Mouse (Mus musculus): ENCODE results near the gene Ccdc86. TPM values are rescaled to one million over a fixed set of nuclear protein-coding genes. Genes with fewer than 3 reads are reported as not detected.

Ccdc86 gene
- polyA plus RNA-seq, 1 experiment from 2014 or later: 11.0 TPM

GRCm38 (mm10) chr19:10973187-10973586, 24.1 kb upstream of the Ccdc86 start:
- Histone ChIP-seq H3K4me1 (replicated peaks; ENCODE audit: control insufficient read depth, insufficient read depth, low read length) (peaks cover 9% of the 10 kb centered on the region; the same call in 1 of the 2 replicates), H3K36me3 (ENCODE audit: control insufficient read depth, insufficient read depth) (peaks cover 3% of the 10 kb centered on the region; the same call in 1 of the 2 replicates), H3K4me3 (ENCODE audit: low read depth, low read length) (no peak overlapping the region), H3K4me2 (replicated peaks; ENCODE audit: low read depth) (peak overlapping the region; percentile 57), H3K27me3 (replicated peaks; ENCODE audit: control insufficient read depth, insufficient read depth, low read length) (no peaks in the 10 kb centered on the region), H3K9ac (ENCODE audit: low read depth, low read length) (peak overlapping the region; percentile 12; the same call in 1 of the 2 replicates), H3K9me3 (ENCODE audit: control insufficient read depth) (no peaks in the 10 kb centered on the region), H3K27ac (ENCODE audit: low read depth, low read length) (peak overlapping the region; percentile 94)
- 67% methylated on average over 2 of the region's 2 CpGs for WGBS
- no peak for ATAC-seq
- no peak for TF ChIP-seq CTCF (IDR thresholded peaks at IDR 0.05; ENCODE audit: low read depth)

DNA sequence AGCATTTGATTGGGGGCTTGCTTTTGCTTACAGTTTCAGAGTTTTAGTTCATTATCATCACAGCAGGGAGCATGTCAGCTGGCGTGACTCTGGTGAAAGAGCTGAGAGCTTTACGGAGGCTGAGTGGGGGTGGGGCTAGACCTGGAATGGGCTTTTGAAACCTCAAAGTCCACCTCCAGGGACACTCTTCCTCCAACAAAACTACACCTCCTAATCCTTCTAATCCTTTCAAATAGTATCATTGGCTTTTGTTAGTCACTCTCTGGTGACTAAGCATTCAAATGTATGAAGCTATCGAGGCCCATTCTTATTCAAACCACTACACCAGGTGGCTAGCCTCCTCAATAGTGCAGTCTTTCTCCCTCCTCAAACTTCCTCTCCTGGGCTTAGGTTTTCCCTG, 23.6 kb upstream of the Ccdc86 start:
- Histone ChIP-seq H3K27me3 (replicated peaks; ENCODE audit: control insufficient read depth, insufficient read depth, low read length) (no peaks in the 10 kb centered on the region), H3K36me3 (ENCODE audit: control insufficient read depth, insufficient read depth) (peaks cover 9% of the 10 kb centered on the region), H3K4me3 (ENCODE audit: low read depth, low read length) (no peak overlapping the region), H3K9ac (ENCODE audit: low read depth, low read length) (no peak overlapping the region; the same call in 1 of the 2 replicates), H3K9me3 (ENCODE audit: control insufficient read depth) (no peaks in the 10 kb centered on the region), H3K4me1 (replicated peaks; ENCODE audit: control insufficient read depth, insufficient read depth, low read length) (peaks cover 9% of the 10 kb centered on the region; the same call in 1 of the 2 replicates), H3K27ac (ENCODE audit: low read depth, low read length) (peak overlapping the region; percentile 94), H3K4me2 (replicated peaks; ENCODE audit: low read depth) (peak overlapping the region; percentile 57)
- 57% methylated on average over 3 of the region's 3 CpGs for WGBS
- ATAC-seq: no peak
- TF ChIP-seq CTCF (IDR thresholded peaks at IDR 0.05; ENCODE audit: low read depth): no peak

GRCm38 (mm10) chr19:10970457-10970856, 21.4 kb upstream of the Ccdc86 start:
- no peak for TF ChIP-seq CTCF (IDR thresholded peaks at IDR 0.05; ENCODE audit: low read depth)
- peak overlapping the region; percentile 94 for H3K27ac ChIP-seq (ENCODE audit: low read depth, low read length)
- no peaks in the 10 kb centered on the region for H3K27me3 ChIP-seq (replicated peaks; ENCODE audit: control insufficient read depth, insufficient read depth, low read length)
- no peak overlapping the region; the same call in 1 of the 2 replicates for H3K4me2 ChIP-seq (replicated peaks; ENCODE audit: low read depth)
- H3K4me3 ChIP-seq (ENCODE audit: low read depth, low read length): no peak overlapping the region
- no peak overlapping the region for H3K9ac ChIP-seq (ENCODE audit: low read depth, low read length)
- WGBS: 27% methylated on average over 3 of the region's 3 CpGs
- H3K36me3 ChIP-seq (ENCODE audit: control insufficient read depth, insufficient read depth): peaks cover 19% of the 10 kb centered on the region
- ATAC-seq: peak; percentile 73
- peaks cover 9% of the 10 kb centered on the region; the same call in 1 of the 2 replicates for H3K4me1 ChIP-seq (replicated peaks; ENCODE audit: control insufficient read depth, insufficient read depth, low read length)
- no peaks in the 10 kb centered on the region for H3K9me3 ChIP-seq (ENCODE audit: control insufficient read depth)

DNA sequence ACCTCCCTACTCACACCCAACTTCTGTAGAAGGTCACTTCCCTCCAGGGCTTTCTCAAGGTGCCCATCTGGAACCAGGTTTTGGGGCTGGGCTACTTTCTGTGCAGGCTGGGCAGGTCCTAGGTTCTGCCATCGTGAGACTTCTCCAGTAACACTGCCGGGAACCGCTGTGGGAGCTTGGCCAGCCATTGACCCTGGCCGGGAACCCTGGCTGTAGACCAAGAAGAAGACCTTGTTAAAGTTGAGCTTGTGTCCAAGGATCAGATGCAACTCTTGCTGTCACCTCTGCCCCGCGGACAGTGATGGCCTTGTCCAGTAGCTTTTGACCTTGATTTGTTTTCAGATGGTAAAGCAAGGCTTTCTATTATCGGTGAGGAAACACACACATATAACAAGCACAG, 19.5 kb upstream of the Ccdc86 start:
- 90% methylated on average over 7 of the region's 7 CpGs for WGBS
- H3K27ac ChIP-seq (ENCODE audit: low read depth, low read length): no peak overlapping the region
- H3K4me2 ChIP-seq (replicated peaks; ENCODE audit: low read depth): no peak overlapping the region
- no peak overlapping the region for H3K4me3 ChIP-seq (ENCODE audit: low read depth, low read length)
- H3K27me3 ChIP-seq (replicated peaks; ENCODE audit: control insufficient read depth, insufficient read depth, low read length): no peaks in the 10 kb centered on the region
- no peak for ATAC-seq
- H3K9me3 ChIP-seq (ENCODE audit: control insufficient read depth): no peaks in the 10 kb centered on the region
- peaks cover 8% of the 10 kb centered on the region; the same call in 1 of the 2 replicates for H3K4me1 ChIP-seq (replicated peaks; ENCODE audit: control insufficient read depth, insufficient read depth, low read length)
- no peak for TF ChIP-seq CTCF (IDR thresholded peaks at IDR 0.05; ENCODE audit: low read depth)
- peaks cover 31% of the 10 kb centered on the region for H3K36me3 ChIP-seq (ENCODE audit: control insufficient read depth, insufficient read depth)
- no peak overlapping the region for H3K9ac ChIP-seq (ENCODE audit: low read depth, low read length)

DNA sequence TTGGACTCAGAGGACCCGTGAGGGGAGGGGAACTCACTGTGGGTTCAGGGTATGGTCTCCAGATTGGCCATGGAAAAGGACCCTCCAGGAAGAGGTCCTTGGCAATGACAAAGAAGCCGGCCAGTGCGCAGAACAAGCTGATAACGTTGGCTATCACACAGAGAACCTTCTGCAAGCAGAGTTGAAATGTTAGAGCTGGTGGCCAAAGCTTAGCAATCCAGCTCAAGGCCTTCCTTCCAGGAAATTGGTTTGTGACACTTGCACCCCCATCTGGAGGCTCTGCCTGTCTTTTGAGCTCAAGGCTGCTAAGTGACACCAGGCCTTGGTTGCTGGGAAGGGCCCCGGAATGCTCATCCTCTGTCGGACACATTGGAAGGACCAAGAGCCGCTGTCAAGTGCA, 16.7 kb upstream of the Ccdc86 start:
- TF ChIP-seq CTCF (IDR thresholded peaks at IDR 0.05; ENCODE audit: low read depth): no peak
- Histone ChIP-seq H3K4me1 (replicated peaks; ENCODE audit: control insufficient read depth, insufficient read depth, low read length) (peaks cover 4% of the 10 kb centered on the region; the same call in 1 of the 2 replicates), H3K4me2 (replicated peaks; ENCODE audit: low read depth) (no peak overlapping the region), H3K27ac (ENCODE audit: low read depth, low read length) (no peak overlapping the region), H3K27me3 (replicated peaks; ENCODE audit: control insufficient read depth, insufficient read depth, low read length) (no peaks in the 10 kb centered on the region), H3K36me3 (ENCODE audit: control insufficient read depth, insufficient read depth) (peaks cover 32% of the 10 kb centered on the region), H3K4me3 (ENCODE audit: low read depth, low read length) (no peak overlapping the region), H3K9ac (ENCODE audit: low read depth, low read length) (no peak overlapping the region), H3K9me3 (ENCODE audit: control insufficient read depth) (no peaks in the 10 kb centered on the region)
- no peak for ATAC-seq
- 85% methylated on average over 7 of the region's 7 CpGs for WGBS

GRCm38 (mm10) chr19:10959978-10960346, 10.9 kb upstream of the Ccdc86 start:
- Histone ChIP-seq H3K9ac (ENCODE audit: low read depth, low read length) (no peak overlapping the region), H3K9me3 (ENCODE audit: control insufficient read depth) (no peaks in the 10 kb centered on the region), H3K36me3 (ENCODE audit: control insufficient read depth, insufficient read depth) (peaks cover 8% of the 10 kb centered on the region; the same call in 1 of the 2 replicates), H3K27ac (ENCODE audit: low read depth, low read length) (no peak overlapping the region), H3K4me1 (replicated peaks; ENCODE audit: control insufficient read depth, insufficient read depth, low read length) (no peaks in the 10 kb centered on the region), H3K4me3 (ENCODE audit: low read depth, low read length) (no peak overlapping the region), H3K27me3 (replicated peaks; ENCODE audit: control insufficient read depth, insufficient read depth, low read length) (no peaks in the 10 kb centered on the region), H3K4me2 (replicated peaks; ENCODE audit: low read depth) (no peak overlapping the region)
- no peak for TF ChIP-seq CTCF (IDR thresholded peaks at IDR 0.05; ENCODE audit: low read depth)
- ATAC-seq: peak; percentile 14; the same call in 1 of the 2 replicates
- WGBS: 42% methylated on average over 12 of the region's 12 CpGs
